Mouse (Mus musculus): ENCODE results near the gene Olfr1284. TPM values are rescaled to one million over a fixed set of nuclear protein-coding genes. Genes with fewer than 3 reads are reported as not detected.
"Not testable (repeated sequence)": the region's sequence is repeated elsewhere in the genome, so short reads cannot be mapped to it uniquely, and the experiment has no call there.

Olfr1284 gene
- not detected for total RNA-seq (2021)
- long read RNA-seq, experiment 1, result 0 reads
- long read RNA-seq, experiment 2, result 0 reads

DNA sequence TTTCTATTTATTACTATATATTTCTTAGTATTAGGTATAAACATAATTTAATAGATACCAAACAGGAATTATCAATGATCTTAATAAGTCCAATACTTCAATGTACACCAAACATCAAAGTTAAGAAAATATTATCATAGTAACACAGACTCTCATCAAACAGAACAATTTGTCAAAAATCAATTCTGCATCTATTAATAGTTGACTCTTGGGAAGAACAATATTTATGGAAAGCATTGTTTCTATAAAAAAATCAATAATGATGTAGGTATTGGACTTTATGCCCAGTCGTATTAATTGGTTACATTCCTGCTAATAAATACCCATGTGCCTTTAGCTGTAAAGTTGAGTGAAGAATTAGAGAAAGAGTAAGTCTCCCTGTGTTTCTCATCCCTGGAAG lies at the start of gene Olfr1284:
Gene Olfr1284 (plus strand): TSS at position 301 of the 400 bp plus-strand sequence.
- intact Hi-C loops (cut with DNase I), result no loop called here
- no peak for DNase-seq (ENCODE audit: low spot score in 2 of 2)

DNA sequence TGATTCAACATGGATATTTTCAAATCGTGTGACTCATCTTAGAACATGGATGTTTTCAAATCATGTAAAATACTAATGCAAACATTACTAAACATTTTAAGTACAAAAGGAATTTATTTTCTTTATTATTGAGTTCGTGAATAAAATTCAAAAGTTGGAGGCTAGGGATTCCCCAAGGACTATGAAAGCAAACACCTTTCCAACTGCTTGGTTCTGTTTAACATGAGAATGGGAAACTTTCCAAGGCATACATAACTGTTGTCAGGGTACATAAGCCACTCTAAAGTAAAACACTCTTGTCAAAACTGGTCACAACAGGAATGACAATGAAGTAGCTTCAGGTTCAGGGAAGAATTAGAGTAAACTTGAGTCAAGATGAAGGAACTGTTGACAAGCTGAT lies 49.1 kb upstream of the Olfr1284 start, which contains the start of gene Olfr1281:
Gene Olfr1281 (plus strand): TSS at position 301 of the 400 bp plus-strand sequence.
- intact Hi-C loops (cut with DNase I), result no loop called here
- no peak for DNase-seq (ENCODE audit: low spot score in 2 of 2)

DNA sequence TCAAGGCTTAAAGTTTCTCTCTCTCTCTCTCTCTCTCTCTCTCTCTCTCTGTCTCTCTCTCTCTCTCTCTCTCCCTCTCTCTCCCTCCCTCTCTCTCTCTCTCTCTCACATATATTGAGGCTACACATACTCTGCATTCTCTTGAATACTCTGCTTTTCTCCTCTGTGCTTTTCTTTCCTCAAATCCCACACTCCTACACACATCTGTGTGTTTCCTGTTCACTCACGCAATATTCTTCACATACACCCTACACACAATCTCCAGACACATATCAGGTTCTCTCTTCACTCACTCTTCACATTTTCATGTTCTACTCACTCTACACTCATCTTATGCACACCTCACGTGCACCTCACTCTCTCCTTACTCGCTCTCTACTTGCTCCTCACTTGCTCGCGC lies 41.6 kb upstream of the Olfr1284 start:
- intact Hi-C loops (cut with DNase I); DNase-seq (ENCODE audit: low spot score in 2 of 2): not testable (repeated sequence)

DNA sequence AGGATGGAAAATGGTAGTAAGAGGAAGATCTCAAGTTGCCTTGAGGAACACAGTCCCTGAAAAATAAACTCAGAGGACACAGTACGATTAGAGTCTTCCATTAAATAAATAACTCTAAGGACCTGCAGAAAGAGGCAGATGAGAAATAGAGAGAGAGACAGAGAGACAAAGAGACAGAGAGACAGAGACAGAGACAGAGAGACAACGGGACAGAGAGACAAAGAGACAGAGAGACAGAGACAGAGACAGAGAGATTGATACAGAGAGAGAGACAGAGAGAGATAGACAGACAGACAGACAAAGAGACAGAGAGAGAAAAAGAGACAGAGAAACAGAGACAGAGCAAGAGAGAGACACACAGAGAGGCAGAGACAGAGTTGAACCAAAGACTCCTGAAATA lies 39.3 kb upstream of the Olfr1284 start, which contains the start of gene Olfr1282:
Gene Olfr1282 (minus strand): TSS at position 101 of the 400 bp plus-strand sequence.
- no peak for DNase-seq (ENCODE audit: low spot score in 2 of 2)
- intact Hi-C loops (cut with DNase I), result no loop called here

DNA sequence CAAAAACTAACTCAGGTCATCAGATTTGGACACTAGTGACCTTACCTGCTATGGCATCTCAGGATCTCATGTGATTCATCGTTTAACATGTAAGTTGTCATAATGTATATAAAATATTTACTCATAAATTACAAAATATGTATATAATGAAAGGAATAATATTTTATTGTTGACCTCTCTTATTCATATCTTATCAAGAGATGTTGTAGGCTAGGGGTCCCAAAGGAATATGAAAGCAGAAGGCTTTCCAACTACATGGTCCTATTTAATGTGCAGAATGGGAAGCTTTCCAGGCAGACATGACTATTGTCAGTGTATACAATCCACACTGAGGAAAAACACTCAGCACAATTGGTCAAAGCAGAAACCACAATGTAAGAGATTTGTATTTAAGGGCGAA lies 8.8 kb upstream of the Olfr1284 start, which contains the start of gene Olfr1283:
Gene Olfr1283 (plus strand): TSS at position 301 of the 400 bp plus-strand sequence.
- intact Hi-C loops (cut with DNase I), result no loop called here
- DNase-seq (ENCODE audit: low spot score in 2 of 2), result no peak

DNA sequence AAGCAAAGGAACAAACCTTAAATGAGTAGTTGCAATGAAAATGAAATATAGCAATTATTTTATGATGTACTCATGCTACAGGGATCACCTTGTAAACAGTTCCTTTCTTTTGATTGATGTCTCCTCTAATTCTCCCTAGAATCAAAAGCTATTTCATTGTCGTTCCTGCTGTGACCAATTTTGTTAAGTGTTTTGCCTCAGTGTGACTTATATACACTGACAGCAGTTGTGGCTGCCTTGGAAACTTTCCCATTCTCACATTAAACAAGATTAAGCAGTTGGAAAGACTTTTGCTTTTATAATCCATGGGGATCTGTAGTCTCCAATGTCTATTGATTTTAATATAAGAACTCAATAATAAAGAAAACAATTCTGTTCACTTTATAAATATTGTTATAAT lies 47.6 kb downstream of the Olfr1284 start, which contains the start of gene Olfr1286:
Gene Olfr1286 (minus strand): TSS at position 185 of the 400 bp plus-strand sequence.
- DNase-seq (ENCODE audit: low spot score in 2 of 2), result no peak
- intact Hi-C loops (cut with DNase I), result no loop called here

Other genes with a start within 250 kb of the Olfr1284 start
- not detected for gene Gm15130, start 222.6 kb upstream of the Olfr1284 start, total RNA-seq (2021)
- gene 4930430A15Rik, start 145.9 kb upstream of the Olfr1284 start, total RNA-seq (2021), result not detected
- gene Olfr1275, start 140.2 kb upstream of the Olfr1284 start, total RNA-seq (2021), result not detected
- gene Olfr1276, start 121.0 kb upstream of the Olfr1284 start, total RNA-seq (2021), result not detected
- gene Olfr1277, start 101.4 kb upstream of the Olfr1284 start, total RNA-seq (2021), result not detected
- gene Olfr1278, start 85.4 kb upstream of the Olfr1284 start, total RNA-seq (2021), result not detected
- not detected for gene Olfr1279, start 74.9 kb upstream of the Olfr1284 start, total RNA-seq (2021)
- not detected for gene Olfr1280, start 61.5 kb upstream of the Olfr1284 start, total RNA-seq (2021)
- gene Olfr1281, start 49.0 kb upstream of the Olfr1284 start, total RNA-seq (2021), result not detected
- not detected for gene Olfr1282, start 39.4 kb upstream of the Olfr1284 start, total RNA-seq (2021)
- not detected for gene Olfr1283, start 8.7 kb upstream of the Olfr1284 start, total RNA-seq (2021)
- gene Olfr1286, start 47.6 kb downstream of the Olfr1284 start, total RNA-seq (2021), result not detected
- gene Olfr1287, start 73.6 kb downstream of the Olfr1284 start, total RNA-seq (2021), result not detected
- not detected for gene Olfr1288, start 98.6 kb downstream of the Olfr1284 start, total RNA-seq (2021)
- not detected for gene Olfr1289, start 105.3 kb downstream of the Olfr1284 start, total RNA-seq (2021)
- not detected for gene Olfr1290, start 118.3 kb downstream of the Olfr1284 start, total RNA-seq (2021)
- not detected for gene Olfr1291-ps1, start 121.7 kb downstream of the Olfr1284 start, total RNA-seq (2021)
- gene Olfr1293-ps, start 149.7 kb downstream of the Olfr1284 start, total RNA-seq (2021), result not detected
- gene Olfr1294, start 164.8 kb downstream of the Olfr1284 start, total RNA-seq (2021), result not detected
- gene Olfr1295, start 194.2 kb downstream of the Olfr1284 start, total RNA-seq (2021), result not detected

Measured in left cerebral cortex, postnatal 14 days (tissue).